ENCODE assay signal across 23 mouse cellular contexts in the genomic region with DNA sequence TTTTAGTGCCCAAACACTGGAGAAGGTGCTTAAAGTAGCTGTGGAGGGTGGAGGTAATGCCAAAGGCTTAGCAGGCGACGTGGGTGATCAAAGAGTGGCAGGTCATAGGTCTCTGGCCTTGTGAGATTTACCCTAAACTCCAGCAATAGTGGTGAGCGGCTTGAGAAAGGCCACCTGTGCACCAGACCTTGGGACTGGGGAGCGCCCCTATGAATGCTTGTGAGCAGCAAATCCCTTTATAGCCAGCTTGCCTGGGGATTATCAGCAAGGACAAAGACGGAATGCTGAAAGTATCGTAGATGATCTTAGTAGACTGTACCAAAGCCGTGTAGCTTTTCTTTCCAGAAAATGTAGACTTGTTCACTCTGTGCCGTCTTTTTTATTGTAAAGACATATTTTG. TPM values are rescaled to one million over a fixed set of nuclear protein-coding genes. Genes with fewer than 3 reads are reported as not detected.
DNase-seq lines count a peak whose midpoint lies in the region; TF ChIP-seq lines count a peak whose summit lies in the region.
"Had no signal": no experiment of that assay in that cellular context is flagged by ENCODE, and none has a peak within 500 bp of the region (broad histone marks: within the 10 kb centered on the region; RNA-seq: fewer than 3 reads in every experiment).

No protein-coding gene starts in this region.

- peaks cover 3% of the 10 kb centered on the region for H3K36me3 ChIP-seq in kidney, adult 2 months (ENCODE audit: control insufficient read depth, insufficient read depth, low read length)
- H3K36me3 ChIP-seq: G1E had no signal

- H3K27me3 ChIP-seq in kidney, adult 2 months (replicated peaks; ENCODE audit: control insufficient read depth, insufficient read depth, low read length): no peaks in the 10 kb centered on the region
- H3K27me3 ChIP-seq: CH12.LX; embryonic facial prominence, embryonic 12.5 days; forebrain, embryonic 13.5 days; forebrain, embryonic 15.5 days; Patski had no signal

- no peak overlapping the region for H3K27ac ChIP-seq in kidney, adult 2 months (ENCODE audit: insufficient read depth, low read depth, low read length)
- H3K27ac ChIP-seq: embryonic facial prominence, embryonic 10.5 days; embryonic facial prominence, embryonic 12.5 days; forebrain, embryonic 13.5 days; forebrain, embryonic 15.5 days had no signal

- peak; percentile 18 for DNase-seq in embryo, embryonic 10 days (ENCODE audit: low spot score)
- DNase-seq in embryo, embryonic 11 days: no peak
- DNase-seq in retina, adult 2 months (ENCODE audit: low read depth, low spot score): peak; percentile 65
- DNase-seq in retina, postnatal 1 day: peak; percentile 51
- no peak for DNase-seq in cerebellum, postnatal 4 days (ENCODE audit: low spot score in 2 of 2)
- DNase-seq in kidney, adult 2 months: no peak
- DNase-seq: adrenal gland, adult 8-10 months; adrenal gland, postnatal 14 days; adrenal gland, postnatal 36 days; B cell, adult 2 months; cerebellum, adult 18-20 months; cerebellum, adult 8-10 months; cerebellum, adult 9-11 months; cerebellum, postnatal 14 days; cerebellum, postnatal 36 days; forebrain, postnatal 0 days had no signal

- no peak for TF ChIP-seq CTCF in kidney, adult 2 months (conservative IDR thresholded peaks at IDR 0.05; ENCODE audit: insufficient read depth, insufficient read length, low read depth, low read length)

- 83% methylated on average over 8 of the region's 8 CpGs for WGBS in kidney, adult 2 months

- H3K4me3 ChIP-seq in kidney, adult 2 months (ENCODE audit: insufficient read depth, low read depth, low read length): no peak overlapping the region
- H3K4me3 ChIP-seq: embryonic facial prominence, embryonic 10.5 days; embryonic facial prominence, embryonic 12.5 days; forebrain, embryonic 13.5 days; forebrain, embryonic 15.5 days had no signal

- no peak for TF ChIP-seq POLR2A in kidney, adult 2 months (IDR thresholded peaks at IDR 0.05; ENCODE audit: low read depth, low read length)

- no peaks in the 10 kb centered on the region for H3K4me1 ChIP-seq in kidney, adult 2 months (ENCODE audit: control insufficient read depth, insufficient read depth, low read length)
- H3K4me1 ChIP-seq: embryonic facial prominence, embryonic 10.5 days; embryonic facial prominence, embryonic 12.5 days; forebrain, embryonic 13.5 days; forebrain, embryonic 15.5 days had no signal

RNA-seq across cellular contexts. Expression of a gene that starts 43.7 kb away (rescaled TPM):
- 0.47 and 0.52 TPM in 2 replicates for polyA plus RNA-seq in kidney, adult 2 months (2012; rRNA removed)

RNA-seq across cellular contexts. Expression of a gene that starts 59.9 kb away (rescaled TPM):
- polyA plus RNA-seq in kidney, adult 2 months (2012; rRNA removed): 17.6 and 20.8 TPM in 2 replicates
- polyA plus RNA-seq: G1E had no signal

Comparison
In these comparisons a context has a peak if more than half of its experiments do, and no peak if none do; other contexts are left out.
1. DNase-seq: peak in embryo, embryonic 10 days (single experiment), retina, adult 2 months (single experiment) and retina, postnatal 1 day (single experiment); none in embryo, embryonic 11 days (single experiment), cerebellum, postnatal 4 days (0 of 2) and kidney, adult 2 months (single experiment).